Mouse (Mus musculus): ENCODE results near the gene Ncln. TPM values are rescaled to one million over a fixed set of nuclear protein-coding genes. Genes with fewer than 3 reads are reported as not detected.
"Not testable (repeated sequence)": the region's sequence is repeated elsewhere in the genome, so short reads cannot be mapped to it uniquely, and the experiment has no call there.

Ncln gene
- polyA plus RNA-seq, 1 experiment = 122 TPM

DNA sequence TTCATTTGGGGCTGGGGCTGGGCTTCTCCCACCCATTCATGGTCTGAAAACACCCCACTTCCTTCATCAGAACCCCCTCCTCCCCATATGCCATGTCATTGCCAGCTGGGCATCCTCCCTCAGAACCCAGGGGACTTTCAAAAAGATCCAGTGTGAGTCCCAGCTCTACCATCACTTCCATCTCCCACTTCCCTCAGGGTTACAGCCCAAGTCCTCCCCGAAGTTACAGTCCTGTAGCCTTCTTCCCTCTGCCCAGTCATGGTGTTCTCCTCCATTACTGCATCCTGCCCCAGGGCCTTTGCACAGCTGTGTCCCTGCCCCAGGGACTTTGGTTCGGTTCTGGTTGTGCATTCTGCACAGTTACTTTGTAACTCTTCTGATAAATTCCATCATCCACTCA, 42.1 kb downstream of the Ncln start:
- no peak overlapping the region for H3K4me3 ChIP-seq (ENCODE audit: insufficient read depth, poor library complexity, severe bottlenecking)
- no peaks in the 10 kb centered on the region for H3K79me3 ChIP-seq (ENCODE audit: low read depth)
- no peaks in the 10 kb centered on the region for H3K27me3 ChIP-seq (ENCODE audit: control insufficient read depth, insufficient read depth, insufficient read length)
- H3K79me2 ChIP-seq (ENCODE audit: control insufficient read depth, insufficient read depth) = no peaks in the 10 kb centered on the region
- TF ChIP-seq MYOG (IDR thresholded peaks at IDR 0.05; ENCODE audit: control insufficient read depth, extremely low read depth, insufficient read length) = no peak
- no peak for TF ChIP-seq CEBPB (IDR thresholded peaks at IDR 0.05; ENCODE audit: low read depth)
- TF ChIP-seq CTCF (IDR thresholded peaks at IDR 0.05; ENCODE audit: control insufficient read depth, insufficient read depth, insufficient read length) = no peak
- no peak for TF ChIP-seq MYOD1 (IDR thresholded peaks at IDR 0.05; ENCODE audit: control insufficient read depth, insufficient read length, low read depth)
- TF ChIP-seq FOSL1 (IDR thresholded peaks at IDR 0.05; ENCODE audit: insufficient read depth, low read length, poor library complexity, severe bottlenecking) = no peak
- TF ChIP-seq MAX (IDR thresholded peaks at IDR 0.05) = no peak
- TF ChIP-seq USF1 (IDR thresholded peaks at IDR 0.05; ENCODE audit: low read depth) = no peak
- no peak overlapping the region for H3ac ChIP-seq (ENCODE audit: control insufficient read depth, insufficient read length, low read depth)
- H3K36me3 ChIP-seq (ENCODE audit: control insufficient read depth, insufficient read depth) = no peaks in the 10 kb centered on the region

DNA sequence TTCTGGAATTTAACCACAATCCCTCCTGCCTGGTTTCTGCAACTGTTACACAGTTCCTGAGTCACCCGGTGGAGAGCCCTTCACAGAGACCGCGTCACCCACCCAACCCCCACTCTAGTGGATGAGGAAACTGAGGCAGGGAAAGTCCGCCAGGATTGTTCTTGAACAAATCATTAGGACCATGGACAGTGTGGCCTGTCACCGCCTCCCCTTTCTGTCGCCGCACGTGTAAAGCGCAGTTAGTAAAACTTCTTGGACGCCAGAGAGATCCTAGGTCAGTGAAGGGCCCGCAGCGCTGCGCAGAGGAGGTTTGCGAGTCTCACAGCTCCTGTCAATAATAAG, 43.3 kb downstream of the Ncln start:
- Histone ChIP-seq H3K27me3 (ENCODE audit: control insufficient read depth, insufficient read depth, insufficient read length) (no peaks in the 10 kb centered on the region), H3K4me3 (ENCODE audit: insufficient read depth, poor library complexity, severe bottlenecking) (no peak overlapping the region), H3K36me3 (ENCODE audit: control insufficient read depth, insufficient read depth) (no peaks in the 10 kb centered on the region), H3ac (ENCODE audit: control insufficient read depth, insufficient read length, low read depth) (peak overlapping the region; percentile 25), H3K79me3 (ENCODE audit: low read depth) (no peaks in the 10 kb centered on the region), H3K79me2 (ENCODE audit: control insufficient read depth, insufficient read depth) (no peaks in the 10 kb centered on the region)
- TF ChIP-seq MYOG (IDR thresholded peaks at IDR 0.05; ENCODE audit: control insufficient read depth, extremely low read depth, insufficient read length) (no peak), CEBPB (IDR thresholded peaks at IDR 0.05; ENCODE audit: low read depth) (no peak), CTCF (IDR thresholded peaks at IDR 0.05; ENCODE audit: control insufficient read depth, insufficient read depth, insufficient read length) (no peak), FOSL1 (IDR thresholded peaks at IDR 0.05; ENCODE audit: insufficient read depth, low read length, poor library complexity, severe bottlenecking) (no peak), MYOD1 (IDR thresholded peaks at IDR 0.05; ENCODE audit: control insufficient read depth, insufficient read length, low read depth) (no peak), USF1 (IDR thresholded peaks at IDR 0.05; ENCODE audit: low read depth) (no peak), MAX (IDR thresholded peaks at IDR 0.05) (no peak)

DNA sequence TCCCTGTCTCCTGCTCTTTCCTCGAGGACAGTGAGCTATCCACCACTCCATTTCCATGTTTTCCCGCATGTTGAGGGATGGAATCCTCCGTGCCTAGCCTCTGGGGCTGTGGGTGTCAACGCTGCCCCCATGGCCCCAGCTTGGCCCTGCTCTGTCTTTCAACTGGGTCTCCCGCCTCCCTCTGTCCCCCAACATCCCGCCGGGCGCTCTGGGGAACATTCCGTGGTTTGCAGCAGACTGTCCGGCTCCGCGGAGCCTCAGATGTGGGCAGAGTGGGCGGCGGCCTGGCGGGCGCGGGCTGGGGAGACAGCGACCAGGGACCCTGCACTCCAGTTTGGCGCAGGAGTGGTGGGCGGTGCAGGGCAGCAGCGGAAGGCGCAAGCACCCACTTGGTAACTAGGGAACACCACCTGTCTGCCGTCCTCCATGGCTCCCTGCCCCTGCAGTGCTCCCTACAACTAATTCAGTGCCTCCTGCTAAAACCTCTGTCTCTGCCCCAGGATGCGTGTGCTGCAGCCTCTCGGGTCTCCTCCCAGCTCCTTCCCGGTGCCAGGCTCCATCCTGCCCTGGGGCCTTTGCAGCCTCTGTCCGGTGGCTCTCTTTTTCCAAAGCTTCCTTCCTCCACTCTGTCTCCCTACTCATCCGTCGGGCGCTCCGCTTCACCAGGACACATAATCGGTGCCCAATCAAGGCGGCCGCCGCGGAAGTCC, 43.8 kb downstream of the Ncln start:
- H3K36me3 ChIP-seq (ENCODE audit: control insufficient read depth, insufficient read depth) = no peaks in the 10 kb centered on the region
- H3K27me3 ChIP-seq (ENCODE audit: control insufficient read depth, insufficient read depth, insufficient read length) = no peaks in the 10 kb centered on the region
- TF ChIP-seq USF1 (IDR thresholded peaks at IDR 0.05; ENCODE audit: low read depth) (no peak), CEBPB (IDR thresholded peaks at IDR 0.05; ENCODE audit: low read depth) (no peak), MYOD1 (IDR thresholded peaks at IDR 0.05; ENCODE audit: control insufficient read depth, insufficient read length, low read depth) (peak; percentile 14), CTCF (IDR thresholded peaks at IDR 0.05; ENCODE audit: control insufficient read depth, insufficient read depth, insufficient read length) (no peak)
- no peaks in the 10 kb centered on the region for H3K79me3 ChIP-seq (ENCODE audit: low read depth)
- H3K79me2 ChIP-seq (ENCODE audit: control insufficient read depth, insufficient read depth) = no peaks in the 10 kb centered on the region
- peak overlapping the region; percentile 8 for H3ac ChIP-seq (ENCODE audit: control insufficient read depth, insufficient read length, low read depth)
- H3K4me3 ChIP-seq (ENCODE audit: insufficient read depth, poor library complexity, severe bottlenecking) = no peak overlapping the region

DNA sequence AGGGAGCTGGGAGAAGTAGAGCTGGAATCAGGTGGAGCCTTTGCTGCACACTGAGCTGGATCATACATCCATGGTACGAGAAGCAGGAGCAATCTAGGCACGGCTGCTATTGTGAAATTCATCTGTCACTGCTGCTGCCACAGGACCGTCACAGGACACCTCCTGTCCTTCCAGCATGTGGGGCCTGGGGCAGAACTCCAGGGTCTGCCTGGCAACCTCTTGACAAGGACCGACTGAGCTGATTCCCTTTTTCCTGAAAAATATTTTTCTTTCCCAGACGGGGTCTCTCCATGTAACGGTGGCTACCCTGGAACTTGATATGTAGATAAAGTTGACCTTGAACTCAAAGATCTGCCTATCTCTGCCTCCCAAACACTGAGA, 44.8 kb downstream of the Ncln start:
- TF ChIP-seq CEBPB (IDR thresholded peaks at IDR 0.05; ENCODE audit: low read depth) (peak; percentile 2), MYOG (IDR thresholded peaks at IDR 0.05; ENCODE audit: control insufficient read depth, extremely low read depth, insufficient read length) (no peak), FOSL1 (IDR thresholded peaks at IDR 0.05; ENCODE audit: insufficient read depth, low read length, poor library complexity, severe bottlenecking) (no peak), MYOD1 (IDR thresholded peaks at IDR 0.05; ENCODE audit: control insufficient read depth, insufficient read length, low read depth) (no peak), USF1 (IDR thresholded peaks at IDR 0.05; ENCODE audit: low read depth) (no peak)
- Histone ChIP-seq H3K36me3 (ENCODE audit: control insufficient read depth, insufficient read depth) (no peaks in the 10 kb centered on the region), H3ac (ENCODE audit: control insufficient read depth, insufficient read length, low read depth) (no peak overlapping the region), H3K79me2 (ENCODE audit: control insufficient read depth, insufficient read depth) (no peaks in the 10 kb centered on the region), H3K79me3 (ENCODE audit: low read depth) (no peaks in the 10 kb centered on the region), H3K27me3 (ENCODE audit: control insufficient read depth, insufficient read depth, insufficient read length) (no peaks in the 10 kb centered on the region), H3K4me3 (ENCODE audit: insufficient read depth, poor library complexity, severe bottlenecking) (no peak overlapping the region)

DNA sequence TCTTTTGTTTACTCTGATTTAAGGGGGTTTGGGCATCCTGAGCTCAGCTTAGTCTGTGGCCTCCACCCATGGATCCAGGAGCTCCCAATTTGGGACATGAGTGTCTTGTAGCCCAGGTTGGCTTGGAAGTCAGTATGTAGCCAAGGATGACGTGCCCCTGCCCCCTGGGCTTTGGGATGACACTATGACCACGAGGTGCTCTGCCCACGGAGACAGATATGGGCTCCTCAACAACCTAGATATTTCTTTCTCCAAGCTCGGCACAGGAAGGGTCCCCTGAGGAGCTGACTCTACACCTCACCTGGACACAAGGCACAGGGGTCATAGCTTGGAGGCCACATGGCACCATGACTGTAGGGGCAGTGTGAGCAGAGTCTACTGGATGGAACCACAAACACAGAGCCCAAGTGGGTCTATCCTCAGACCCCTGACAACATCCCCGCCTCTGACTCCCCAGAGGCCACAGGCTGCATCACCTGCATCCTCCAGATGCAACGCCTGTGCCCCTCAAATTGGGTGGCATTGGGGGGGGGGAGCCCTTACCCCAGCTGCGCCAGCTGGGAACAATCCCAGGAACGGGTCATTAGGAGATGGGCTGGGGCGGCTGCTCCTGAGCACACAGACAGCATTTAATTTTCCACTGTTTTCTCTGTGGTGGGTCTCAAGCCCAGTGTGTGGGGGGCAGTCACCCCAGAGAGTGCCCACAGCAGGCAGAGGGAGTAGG, 45.4 kb downstream of the Ncln start:
- no peaks in the 10 kb centered on the region for H3K27me3 ChIP-seq (ENCODE audit: control insufficient read depth, insufficient read depth, insufficient read length)
- H3ac ChIP-seq (ENCODE audit: control insufficient read depth, insufficient read length, low read depth) = no peak overlapping the region
- no peaks in the 10 kb centered on the region for H3K79me3 ChIP-seq (ENCODE audit: low read depth)
- no peak overlapping the region for H3K4me3 ChIP-seq (ENCODE audit: insufficient read depth, poor library complexity, severe bottlenecking)
- no peaks in the 10 kb centered on the region for H3K36me3 ChIP-seq (ENCODE audit: control insufficient read depth, insufficient read depth)
- no peak for TF ChIP-seq FOSL1 (IDR thresholded peaks at IDR 0.05; ENCODE audit: insufficient read depth, low read length, poor library complexity, severe bottlenecking)
- H3K79me2 ChIP-seq (ENCODE audit: control insufficient read depth, insufficient read depth) = no peaks in the 10 kb centered on the region

DNA sequence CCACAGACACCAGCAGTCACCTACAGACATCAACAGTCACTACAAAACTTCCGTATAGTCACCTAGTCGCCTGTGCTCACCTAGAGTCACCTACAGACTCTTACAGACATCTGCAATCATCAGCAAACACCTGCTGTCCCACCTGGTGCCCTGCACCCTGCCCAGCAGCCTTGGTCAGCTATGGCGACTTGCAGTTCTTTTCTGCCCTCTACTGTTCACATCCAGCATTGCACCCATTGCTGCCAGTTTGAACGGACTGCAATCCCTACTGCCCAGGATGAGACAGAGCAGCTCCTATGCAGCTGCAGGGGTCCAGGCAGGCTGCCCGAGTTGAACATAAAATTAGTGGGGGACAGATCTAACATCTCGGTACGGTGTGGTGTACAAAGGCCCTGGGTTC, 46.1 kb downstream of the Ncln start:
- Histone ChIP-seq H3ac (ENCODE audit: control insufficient read depth, insufficient read length, low read depth) (no peak overlapping the region), H3K79me2 (ENCODE audit: control insufficient read depth, insufficient read depth) (no peaks in the 10 kb centered on the region), H3K27me3 (ENCODE audit: control insufficient read depth, insufficient read depth, insufficient read length) (no peaks in the 10 kb centered on the region), H3K79me3 (ENCODE audit: low read depth) (no peaks in the 10 kb centered on the region), H3K4me3 (ENCODE audit: insufficient read depth, poor library complexity, severe bottlenecking) (no peak overlapping the region), H3K36me3 (ENCODE audit: control insufficient read depth, insufficient read depth) (no peaks in the 10 kb centered on the region)
- TF ChIP-seq CTCF (IDR thresholded peaks at IDR 0.05; ENCODE audit: control insufficient read depth, insufficient read depth, insufficient read length) (peak; percentile 94), MAX (IDR thresholded peaks at IDR 0.05) (peak; percentile 32), USF1 (IDR thresholded peaks at IDR 0.05; ENCODE audit: low read depth) (no peak), MYOG (IDR thresholded peaks at IDR 0.05; ENCODE audit: control insufficient read depth, extremely low read depth, insufficient read length) (no peak)

DNA sequence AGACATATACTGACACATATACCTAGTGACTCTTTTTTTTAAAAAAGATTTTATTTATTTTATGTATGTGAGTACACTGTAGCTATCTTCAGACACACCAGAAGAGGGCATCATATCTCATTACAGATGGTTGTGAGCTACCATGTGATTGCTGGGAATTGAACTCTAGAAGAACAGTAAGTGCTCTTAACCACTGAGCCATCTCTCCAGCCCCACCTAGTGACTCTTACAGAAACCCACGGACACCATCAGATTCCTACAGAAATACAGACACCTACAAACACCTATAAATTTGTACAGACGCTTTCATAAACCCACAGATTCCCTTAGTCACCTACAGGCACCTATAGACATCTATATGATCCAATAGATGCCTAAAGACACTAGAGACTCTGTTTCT, 50.7 kb downstream of the Ncln start:
- H3ac ChIP-seq (ENCODE audit: control insufficient read depth, insufficient read length, low read depth); H3K79me2 ChIP-seq (ENCODE audit: control insufficient read depth, insufficient read depth); H3K27me3 ChIP-seq (ENCODE audit: control insufficient read depth, insufficient read depth, insufficient read length); H3K79me3 ChIP-seq (ENCODE audit: low read depth); H3K36me3 ChIP-seq (ENCODE audit: control insufficient read depth, insufficient read depth); H3K4me3 ChIP-seq (ENCODE audit: insufficient read depth, poor library complexity, severe bottlenecking): not testable (repeated sequence)
